Mouse (Mus musculus) E14TG2a.4 (cell line): ENCODE data around the gene B3galnt2.

Experiments used
- CTCF ChIP-seq: conservative IDR thresholded peaks from 2 replicates; pipeline ENCODE4 v1.5.1; 2014; ENCODE audit warnings: low read length
- NANOG ChIP-seq: IDR thresholded peaks from 2 replicates; pipeline ENCODE4 v1.6.1; 2014; ENCODE audit warnings: borderline replicate concordance, low read length, mixed read lengths
- POU5F1 ChIP-seq: IDR thresholded peaks from 2 replicates; pipeline ENCODE4 v1.6.1; 2014; ENCODE audit warnings: low read length, borderline replicate concordance

- TF ChIP-seq CTCF, result no peak
- no peak for TF ChIP-seq NANOG
- no peak for TF ChIP-seq POU5F1
These were observed 662 bp downstream of the B3galnt2 start for GRCm38 (mm10) chr13:13954931-13955330.
